Mouse (Mus musculus) CH12.LX (cell line): ENCODE data around the gene Lipc.

Source experiments
- EP300 ChIP-seq: IDR thresholded peaks from 2 replicates; pipeline ENCODE4 v1.6.1; 2011; ENCODE audit warnings: low read length, improper control_type of control experiment
- POLR2A ChIP-seq: IDR thresholded peaks from 2 replicates; pipeline ENCODE4 v1.6.1; 2011; ENCODE audit warnings: low read depth, mild to moderate bottlenecking, improper control_type of control experiment, low read length

- TF ChIP-seq EP300 (no peak), POLR2A (no peak)
Measured at GRCm38 (mm10) chr9:70993326-70993725, 41.3 kb upstream of the Lipc start.
